Mouse (Mus musculus) adrenal gland, adult 2 months (tissue): ENCODE results near the gene Srrd. TPM values are rescaled to one million over a fixed set of nuclear protein-coding genes. Genes with fewer than 3 reads are reported as not detected.

Experiments
- DNase-seq: peaks from one replicate; pipeline ENCODE4 v3.0.0; 2021
- polyA plus RNA-seq: library from polyadenylated mRNA; depleted of rRNA; stranded (reverse); fragments of >200 nt; gene quantifications from 2 replicates; pipeline ENCODE4 v1.2.3, GENCODE M21; 2012; rRNA removed
- total RNA-seq, 2 experiments: library from RNA; stranded (reverse); gene quantifications; 2 replicates each; pipeline ENCODE4 v1.2.3; 2021

Gene Srrd
- total and polyA plus RNA-seq, 3 experiments, result 20.1 to 68.5 (median 47.4) TPM

DNA sequence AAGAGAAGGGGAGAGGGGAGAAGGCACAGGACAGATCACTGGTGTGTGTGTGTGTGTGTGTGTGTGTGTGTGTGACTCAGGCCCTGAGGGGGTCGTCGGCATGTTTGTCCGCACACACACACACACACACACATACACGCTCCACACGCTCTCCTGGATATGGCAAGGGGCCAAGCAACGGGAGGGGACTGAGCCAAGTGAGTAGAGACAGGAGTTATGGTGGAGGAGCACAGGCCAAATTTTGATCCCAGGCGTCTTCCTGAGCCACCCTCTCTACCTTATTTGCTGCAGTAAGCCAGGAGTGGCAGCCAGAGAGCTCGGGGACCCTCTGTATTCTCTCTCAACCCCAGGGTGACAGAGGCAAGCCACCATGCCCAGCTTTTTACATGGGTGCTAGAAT lies 53.6 kb downstream of the Srrd start:
- DNase-seq, result peak; percentile 70

DNA sequence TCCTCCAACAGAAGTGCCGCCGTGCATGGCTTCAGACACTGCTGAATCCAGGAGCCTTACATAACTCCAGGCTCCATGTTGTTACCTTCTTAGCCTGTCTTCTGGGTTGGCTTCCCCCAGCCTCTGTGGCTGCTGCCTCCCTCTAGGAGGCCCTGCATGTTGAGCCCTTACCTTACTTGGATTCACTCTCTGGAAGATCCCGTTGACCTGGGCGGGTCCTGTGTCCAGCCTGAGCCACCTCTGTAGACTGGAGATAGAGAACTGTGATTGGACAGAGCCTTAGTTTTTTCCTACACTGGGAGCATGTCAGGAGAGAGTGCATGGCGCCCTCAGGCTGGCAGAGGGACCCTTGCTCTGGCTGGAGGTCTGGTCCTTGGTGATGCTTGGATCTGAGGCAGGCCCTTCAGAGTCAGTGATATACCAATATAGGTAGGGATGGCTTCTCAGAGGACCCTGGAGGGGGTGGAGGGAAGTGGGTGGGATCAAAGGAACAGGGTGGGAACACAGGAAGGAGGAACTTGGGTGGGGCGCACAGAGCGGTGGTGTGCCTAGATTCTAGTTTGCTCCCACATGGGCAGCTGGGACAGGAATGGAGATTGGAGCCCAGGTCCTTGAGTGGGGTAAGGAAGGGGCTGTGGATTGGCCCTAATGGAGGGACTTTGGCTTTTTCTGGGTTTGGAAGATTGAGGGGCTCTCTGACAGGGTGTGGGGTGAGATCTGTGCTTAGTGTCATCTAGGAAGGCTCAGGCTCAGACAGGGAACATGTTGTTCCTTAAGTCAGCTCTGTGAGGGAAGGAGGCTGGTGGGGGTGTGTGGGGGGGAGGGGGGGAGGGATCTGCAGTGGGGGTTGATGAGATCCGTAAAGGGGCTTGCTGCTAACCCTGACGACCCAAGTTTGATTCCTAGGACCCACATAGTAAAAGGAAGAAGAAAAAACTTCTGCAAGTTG lies 54.4 kb downstream of the Srrd start:
- DNase-seq, result peak; percentile 46

DNA sequence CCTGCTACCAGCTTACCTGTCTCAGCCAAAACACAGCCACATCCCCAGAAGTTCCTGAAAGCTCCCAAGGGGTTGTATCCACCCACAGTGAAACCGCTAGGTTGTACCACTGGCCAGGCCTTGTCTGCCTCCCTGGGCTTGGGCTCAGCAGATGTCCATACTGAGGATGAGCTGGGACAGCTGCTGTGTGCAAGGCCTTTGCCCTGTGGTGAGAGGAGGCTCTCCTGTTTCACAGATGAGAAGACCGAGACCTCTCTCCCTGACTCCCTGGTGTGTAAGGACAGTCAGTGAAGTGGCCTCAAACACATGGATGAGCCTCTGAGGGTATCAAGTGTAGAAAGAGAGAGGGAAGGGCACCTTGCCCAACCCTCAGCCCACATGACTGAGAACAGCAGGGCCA lies 55.2 kb downstream of the Srrd start:
- no peak for DNase-seq

Other genes with a start within 250 kb of the Srrd start
- gene Cryba4, start 90.5 kb downstream of the Srrd start, total RNA-seq, result 10 to 100 TPM; 70.5 to 74.9 TPM
- 58.4 and 91.5 TPM in 2 replicates for gene Cryba4, start 90.5 kb downstream of the Srrd start, polyA plus RNA-seq
- gene Crybb1, start 87.2 kb downstream of the Srrd start, total RNA-seq, result 1 to 10 TPM; 2.9 to 3.2 TPM
- gene Crybb1, start 87.2 kb downstream of the Srrd start, polyA plus RNA-seq, result 5.3 and 6.7 TPM in 2 replicates
- 100 to 1,000 TPM; 154 to 322 TPM for gene Tpst2, start 66.3 kb downstream of the Srrd start, total RNA-seq
- gene Tpst2, start 66.3 kb downstream of the Srrd start, polyA plus RNA-seq, result 222 and 270 TPM in 2 replicates
- 10 to 100 TPM; 30.3 to 38.7 TPM for gene Tfip11, start 16.7 kb downstream of the Srrd start, total RNA-seq
- 36.6 and 38.1 TPM in 2 replicates for gene Tfip11, start 16.7 kb downstream of the Srrd start, polyA plus RNA-seq
- gene Hps4, start within 50 bp of the Srrd start, total RNA-seq, result 10 to 100 TPM; 19.9 to 61.1 TPM
- 62.7 and 64.6 TPM in 2 replicates for gene Hps4, start within 50 bp of the Srrd start, polyA plus RNA-seq
- gene Gm6583, start 13.0 kb upstream of the Srrd start, total RNA-seq, result under 1 TPM in 1 of 2 experiments, not detected in 1; 0.14 TPM
- not detected in 2 replicates for gene Gm6583, start 13.0 kb upstream of the Srrd start, polyA plus RNA-seq
- gene Asphd2, start 51.8 kb upstream of the Srrd start, total RNA-seq, result 1 to 10 TPM; 2.1 to 6.5 TPM
- gene Asphd2, start 51.8 kb upstream of the Srrd start, polyA plus RNA-seq, result 2.1 and 5.1 TPM in 2 replicates
- not detected for gene Gm6588, start 106.4 kb upstream of the Srrd start, total RNA-seq
- not detected in 2 replicates for gene Gm6588, start 106.4 kb upstream of the Srrd start, polyA plus RNA-seq
- 1 to 10 TPM; 7.0 to 8.9 TPM for gene Sez6l, start 234.1 kb upstream of the Srrd start, total RNA-seq
- 3.7 and 5.1 TPM in 2 replicates for gene Sez6l, start 234.1 kb upstream of the Srrd start, polyA plus RNA-seq